Mouse (Mus musculus) E14TG2a.4 (cell line): Measurements from ENCODE around the gene Aqp2.

ENCODE experiments used
- H3K27me3 ChIP-seq: 2 replicates; pipeline ENCODE4 v1.6.1; 2014; ENCODE audit warnings: low read length, control low read depth; ENCODE audit not compliant: insufficient read depth
- H3K36me3 ChIP-seq: 2 replicates; pipeline ENCODE4 v1.6.1; 2014; ENCODE audit warnings: low read length, control low read depth; ENCODE audit not compliant: insufficient read depth
- H3K4me1 ChIP-seq: replicated peaks from 2 replicates; pipeline ENCODE4 v1.6.1; 2014; ENCODE audit warnings: low read depth, low read length, control low read depth
- H3K4me3 ChIP-seq: replicated peaks from 2 replicates; pipeline ENCODE4 v1.5.1; 2014; ENCODE audit warnings: mild to moderate bottlenecking, low read length
- H3K9me3 ChIP-seq: 2 replicates; pipeline ENCODE4 v1.6.1; 2014; ENCODE audit warnings: low read length, control low read depth
- CTCF ChIP-seq: conservative IDR thresholded peaks from 2 replicates; pipeline ENCODE4 v1.5.1; 2014; ENCODE audit warnings: low read length
- NANOG ChIP-seq: IDR thresholded peaks from 2 replicates; pipeline ENCODE4 v1.6.1; 2014; ENCODE audit warnings: borderline replicate concordance, low read length, mixed read lengths
- POU5F1 ChIP-seq: IDR thresholded peaks from 2 replicates; pipeline ENCODE4 v1.6.1; 2014; ENCODE audit warnings: low read length, borderline replicate concordance

Gene Aqp2

GRCm38 (mm10) chr15:99605595-99605994 is 26.7 kb downstream of the Aqp2 start:
- Histone ChIP-seq H3K4me3 (no peak overlapping the region), H3K9me3 (no peaks in the 10 kb centered on the region), H3K27me3 (peaks cover 48% of the 10 kb centered on the region), H3K4me1 (peaks cover 26% of the 10 kb centered on the region), H3K36me3 (no peaks in the 10 kb centered on the region)
- TF ChIP-seq NANOG, result no peak
- TF ChIP-seq POU5F1, result no peak
- TF ChIP-seq CTCF, result no peak

- no peak for TF ChIP-seq NANOG
- TF ChIP-seq CTCF, result no peak
- no peak for TF ChIP-seq POU5F1
- Histone ChIP-seq H3K27me3 (peaks cover 39% of the 10 kb centered on the region), H3K4me1 (peaks cover 19% of the 10 kb centered on the region), H3K9me3 (no peaks in the 10 kb centered on the region), H3K36me3 (no peaks in the 10 kb centered on the region), H3K4me3 (no peak overlapping the region)
These were observed 27.7 kb downstream of the Aqp2 start for GRCm38 (mm10) chr15:99606515-99606914.

GRCm38 (mm10) chr15:99607388-99608113 is 28.7 kb downstream of the Aqp2 start:
- no peak overlapping the region for H3K4me3 ChIP-seq
- H3K4me1 ChIP-seq, result peaks cover 10% of the 10 kb centered on the region
- H3K9me3 ChIP-seq, result no peaks in the 10 kb centered on the region
- peaks cover 31% of the 10 kb centered on the region for H3K27me3 ChIP-seq
- no peaks in the 10 kb centered on the region for H3K36me3 ChIP-seq
- TF ChIP-seq POU5F1 (no peak), NANOG (no peak), CTCF (no peak)

GRCm38 (mm10) chr15:99608382-99609125 is 29.7 kb downstream of the Aqp2 start:
- Histone ChIP-seq H3K9me3 (no peaks in the 10 kb centered on the region), H3K27me3 (peaks cover 21% of the 10 kb centered on the region), H3K4me3 (no peak overlapping the region), H3K4me1 (peaks cover 6% of the 10 kb centered on the region), H3K36me3 (no peaks in the 10 kb centered on the region)
- TF ChIP-seq POU5F1 (no peak), NANOG (no peak), CTCF (no peak)

GRCm38 (mm10) chr15:99611563-99611962 is 32.7 kb downstream of the Aqp2 start:
- Histone ChIP-seq H3K4me3 (no peak overlapping the region), H3K27me3 (peaks cover 20% of the 10 kb centered on the region), H3K36me3 (no peaks in the 10 kb centered on the region), H3K9me3 (no peaks in the 10 kb centered on the region), H3K4me1 (peaks cover 14% of the 10 kb centered on the region)
- TF ChIP-seq NANOG (no peak), CTCF (no peak), POU5F1 (no peak)

- peaks cover 15% of the 10 kb centered on the region for H3K27me3 ChIP-seq
- H3K36me3 ChIP-seq, result peaks cover 5% of the 10 kb centered on the region
- H3K9me3 ChIP-seq, result no peaks in the 10 kb centered on the region
- no peak overlapping the region for H3K4me3 ChIP-seq
- TF ChIP-seq NANOG (no peak), POU5F1 (no peak), CTCF (no peak)
- H3K4me1 ChIP-seq, result peaks cover 12% of the 10 kb centered on the region
These were observed 35.4 kb downstream of the Aqp2 start for GRCm38 (mm10) chr15:99614273-99614672.

- Histone ChIP-seq H3K27me3 (peaks cover 15% of the 10 kb centered on the region), H3K4me3 (no peak overlapping the region), H3K4me1 (peaks cover 13% of the 10 kb centered on the region), H3K36me3 (peaks cover 10% of the 10 kb centered on the region), H3K9me3 (no peaks in the 10 kb centered on the region)
- no peak for TF ChIP-seq CTCF
These were observed 35.9 kb downstream of the Aqp2 start for GRCm38 (mm10) chr15:99614753-99615152.

GRCm38 (mm10) chr15:99615246-99615645 is 36.4 kb downstream of the Aqp2 start:
- H3K27me3 ChIP-seq, result peaks cover 15% of the 10 kb centered on the region
- no peak overlapping the region for H3K4me3 ChIP-seq
- H3K4me1 ChIP-seq, result peaks cover 15% of the 10 kb centered on the region
- no peaks in the 10 kb centered on the region for H3K9me3 ChIP-seq
- H3K36me3 ChIP-seq, result peaks cover 13% of the 10 kb centered on the region
- TF ChIP-seq POU5F1 (no peak), NANOG (no peak), CTCF (no peak)
